Mouse (Mus musculus) spleen, adult 2 months (tissue): ENCODE measurements around the gene Ppcs.

Experiments
- CTCF ChIP-seq: fragments of 200-500 bp; IDR thresholded peaks from 2 replicates; pipeline ENCODE4 v1.5.1; 2011; ENCODE audit warnings: mild to moderate bottlenecking, inconsistent platforms; ENCODE audit not compliant: insufficient read depth, insufficient read length, insufficient replicate concordance; ENCODE audit errors: extremely low read depth
- POLR2A ChIP-seq: fragments of 200-500 bp; IDR thresholded peaks from 2 replicates; pipeline ENCODE4 v1.6.1; 2011; ENCODE audit warnings: low read depth, low read length, inconsistent platforms

- TF ChIP-seq CTCF (no peak), POLR2A (no peak)
Observed at GRCm38 (mm10) chr4:119389184-119389583, 33.0 kb downstream of the Ppcs start.
